Mouse (Mus musculus) intestine, embryonic 14.5 days (tissue): Measurements from ENCODE around the gene Ezh1. TPM values are rescaled to one million over a fixed set of nuclear protein-coding genes. Genes with fewer than 3 reads are reported as not detected.
"Not testable (repeated sequence)": the region's sequence is repeated elsewhere in the genome, so short reads cannot be mapped to it uniquely, and the experiment has no call there.

Experiments used
- ATAC-seq: fragments of 200-750 bp; cut with Nextera tagmentation; replicated peaks from 2 replicates; pipeline ENCODE4 v1.8.0; 2017; ENCODE audit warnings: low read depth, moderate number of reproducible peaks, moderate TSS enrichment, moderate library complexity; ENCODE audit not compliant: low FRiP score, low TSS enrichment
- DNase-seq: peaks from one replicate; pipeline ENCODE4 v3.0.0-alpha.2; 2018; ENCODE audit warnings: low spot score
- H3K27ac ChIP-seq: fragments of 300-500 bp; sonication (generic); 2 replicates; pipeline ENCODE4 v1.5.1; 2014; ENCODE audit warnings: low read depth, mild to moderate bottlenecking, control low read depth
- H3K27me3 ChIP-seq: fragments of 300-500 bp; sonication (generic); replicated peaks from 2 replicates; pipeline ENCODE4 v1.6.1; 2014; ENCODE audit warnings: low read length, control low read depth; ENCODE audit not compliant: control insufficient read depth, insufficient read depth
- H3K36me3 ChIP-seq: fragments of 300-500 bp; sonication (generic); 2 replicates; pipeline ENCODE4 v1.6.1; 2014; ENCODE audit warnings: low read length, control low read depth; ENCODE audit not compliant: control insufficient read depth, insufficient read depth
- H3K4me1 ChIP-seq: fragments of 300-500 bp; sonication (generic); replicated peaks from 2 replicates; pipeline ENCODE4 v1.6.1; 2014; ENCODE audit warnings: low read length, control low read depth, mixed read lengths; ENCODE audit not compliant: control insufficient read depth, insufficient read depth
- H3K4me2 ChIP-seq: fragments of 300-500 bp; sonication (generic); 2 replicates; pipeline ENCODE4 v1.6.1; 2014; ENCODE audit warnings: low read length
- H3K4me3 ChIP-seq: fragments of 300-500 bp; sonication (generic); 2 replicates; pipeline ENCODE4 v1.5.1; 2014; ENCODE audit warnings: low read depth, low read length, control low read depth, mixed read lengths
- H3K9ac ChIP-seq: fragments of 300-500 bp; sonication (generic); 2 replicates; pipeline ENCODE4 v1.6.1; 2014; ENCODE audit warnings: mild to moderate bottlenecking, low read length
- H3K9me3 ChIP-seq: fragments of 300-500 bp; sonication (generic); 2 replicates; pipeline ENCODE4 v1.6.1; 2016; ENCODE audit warnings: low read length, control low read depth; ENCODE audit not compliant: control insufficient read depth
- WGBS: fragments of 180-500 bp; shearing (Covaris S2); extraction: QIAGEN DNeasy Blood & Tissue Kit; methylation state at CpG from one replicate; pipeline ENCODE4 v1.1.7; 2014; 5-methylcytosine and 5-hydroxymethylcytosine counted together
- polyA plus RNA-seq: library from polyadenylated mRNA; unstranded; fragments of >200 nt; fragmentation: Nextera tagmentation; extraction: Ambion mirVana; gene quantifications from 2 replicates; pipeline ENCODE4 v1.2.1, GENCODE M21; 2014

Gene Ezh1
- polyA plus RNA-seq, 1 experiment from 2014 or later = 20.2 TPM

- not testable (repeated sequence) for DNase-seq, H3K4me1 ChIP-seq, H3K4me2 ChIP-seq, H3K9me3 ChIP-seq, H3K27ac ChIP-seq, H3K4me3 ChIP-seq, ATAC-seq, H3K9ac ChIP-seq
- H3K27me3 ChIP-seq = peaks cover 18% of the 10 kb centered on the region
- H3K36me3 ChIP-seq = peaks cover 37% of the 10 kb centered on the region
- 61% methylated on average over 8 of the region's 10 CpGs for WGBS
Measured at GRCm38 (mm10) chr11:101160151-101160550, 66.1 kb downstream of the Ezh1 start.

GRCm38 (mm10) chr11:101155728-101156371, 70.4 kb downstream of the Ezh1 start, which contains the start of gene Tubg2:
Gene Tubg2, plus strand, starts transcription at chr11:101155907.
- H3K27ac ChIP-seq = peak within 1 kb of the TSS; percentile 66
- WGBS = 2% methylated on average over 36 of the region's 36 CpGs
- DNase-seq (peak; percentile 75), ATAC-seq (peak; percentile 61)
- no peaks in the 10 kb centered on the region for H3K36me3 ChIP-seq
- H3K9me3 ChIP-seq = no peaks in the 10 kb centered on the region
- H3K9ac ChIP-seq = peak within 1 kb of the TSS; percentile 47
- H3K4me3 ChIP-seq = peak within 1 kb of the TSS; percentile 28
- peak within 1 kb of the TSS; percentile 73 for H3K4me2 ChIP-seq
- peaks cover 5% of the 10 kb centered on the region; the same call in 1 of the 2 replicates for H3K4me1 ChIP-seq
- H3K27me3 ChIP-seq = no peaks in the 10 kb centered on the region

GRCm38 (mm10) chr11:101155151-101155550, 71.1 kb downstream of the Ezh1 start:
- H3K4me3 ChIP-seq = no peak overlapping the region
- H3K4me1 ChIP-seq = peaks cover 5% of the 10 kb centered on the region; the same call in 1 of the 2 replicates
- H3K9ac ChIP-seq = no peak overlapping the region
- DNase-seq (no peak), ATAC-seq (no peak)
- H3K27me3 ChIP-seq = no peaks in the 10 kb centered on the region
- H3K9me3 ChIP-seq = no peaks in the 10 kb centered on the region
- H3K4me2 ChIP-seq = peak overlapping the region; percentile 73; the same call in 1 of the 2 replicates
- WGBS = 59% methylated on average over 6 of the region's 6 CpGs
- H3K27ac ChIP-seq = no peak overlapping the region
- no peaks in the 10 kb centered on the region for H3K36me3 ChIP-seq

GRCm38 (mm10) chr11:101154648-101155047, 71.6 kb downstream of the Ezh1 start:
- H3K4me3 ChIP-seq = no peak overlapping the region
- no peak overlapping the region for H3K27ac ChIP-seq
- no peak overlapping the region for H3K9ac ChIP-seq
- no peaks in the 10 kb centered on the region for H3K9me3 ChIP-seq
- no peak for ATAC-seq
- H3K36me3 ChIP-seq = no peaks in the 10 kb centered on the region
- no peaks in the 10 kb centered on the region for H3K27me3 ChIP-seq
- no peak overlapping the region for H3K4me2 ChIP-seq
- peaks cover 10% of the 10 kb centered on the region for H3K4me1 ChIP-seq
- DNase-seq = no peak

- DNase-seq = no peak
- no peak; the same call in 1 of the 2 replicates for ATAC-seq
- Histone ChIP-seq H3K4me3 (no peak overlapping the region), H3K36me3 (no peaks in the 10 kb centered on the region), H3K27me3 (no peaks in the 10 kb centered on the region), H3K4me2 (no peak overlapping the region), H3K9me3 (no peaks in the 10 kb centered on the region), H3K9ac (no peak overlapping the region), H3K27ac (no peak overlapping the region), H3K4me1 (peaks cover 25% of the 10 kb centered on the region)
- WGBS = 61% methylated on average over 1 of the region's 1 CpGs
Measured at GRCm38 (mm10) chr11:101152825-101153224, 73.4 kb downstream of the Ezh1 start.

GRCm38 (mm10) chr11:101151063-101151462, 75.2 kb downstream of the Ezh1 start:
- H3K9me3 ChIP-seq = no peaks in the 10 kb centered on the region
- H3K4me3 ChIP-seq = no peak overlapping the region
- H3K27me3 ChIP-seq = no peaks in the 10 kb centered on the region
- no peak for DNase-seq
- H3K4me2 ChIP-seq = no peak overlapping the region
- no peak overlapping the region for H3K27ac ChIP-seq
- H3K9ac ChIP-seq = no peak overlapping the region
- no peaks in the 10 kb centered on the region for H3K36me3 ChIP-seq
- 59% methylated on average over 2 of the region's 2 CpGs for WGBS
- peaks cover 21% of the 10 kb centered on the region for H3K4me1 ChIP-seq
- no peak for ATAC-seq

GRCm38 (mm10) chr11:101149178-101150105, 76.8 kb downstream of the Ezh1 start:
- DNase-seq (peak; percentile 73), ATAC-seq (peak; percentile 58)
- WGBS = 13% methylated on average over 9 of the region's 9 CpGs
- H3K27ac ChIP-seq = peak overlapping the region; percentile 88
- no peak overlapping the region for H3K9ac ChIP-seq
- H3K27me3 ChIP-seq = no peaks in the 10 kb centered on the region
- no peaks in the 10 kb centered on the region for H3K36me3 ChIP-seq
- no peaks in the 10 kb centered on the region for H3K9me3 ChIP-seq
- H3K4me3 ChIP-seq = no peak overlapping the region
- peaks cover 19% of the 10 kb centered on the region for H3K4me1 ChIP-seq
- peak overlapping the region; percentile 9; the same call in 1 of the 2 replicates for H3K4me2 ChIP-seq

GRCm38 (mm10) chr11:101148751-101149150, 77.5 kb downstream of the Ezh1 start:
- no peak overlapping the region for H3K4me3 ChIP-seq
- no peaks in the 10 kb centered on the region for H3K36me3 ChIP-seq
- ATAC-seq = peak; percentile 21; the same call in 1 of the 2 replicates
- WGBS = 54% methylated on average over 10 of the region's 10 CpGs
- peak overlapping the region; percentile 88 for H3K27ac ChIP-seq
- H3K4me2 ChIP-seq = peak overlapping the region; percentile 9; the same call in 1 of the 2 replicates
- H3K4me1 ChIP-seq = peaks cover 22% of the 10 kb centered on the region
- H3K9ac ChIP-seq = no peak overlapping the region
- H3K9me3 ChIP-seq = no peaks in the 10 kb centered on the region
- no peaks in the 10 kb centered on the region for H3K27me3 ChIP-seq
- DNase-seq = no peak
